Mouse (Mus musculus): Measurements from ENCODE around the gene Kirrel. TPM values are rescaled to one million over a fixed set of nuclear protein-coding genes. Genes with fewer than 3 reads are reported as not detected.

Gene Kirrel
- polyA plus RNA-seq, 1 experiment from 2014 or later: 7.7 TPM

GRCm38 (mm10) chr3:87151294-87151826 is 23.2 kb downstream of the Kirrel start:
- H3K9ac ChIP-seq: peak overlapping the region; percentile 61; the same call in 1 of the 2 replicates
- H3K36me3 ChIP-seq: no peaks in the 10 kb centered on the region
- no peaks in the 10 kb centered on the region for H3K27me3 ChIP-seq
- no peak for ATAC-seq (ENCODE audit: low FRiP score)
- WGBS: 59% methylated on average over 2 of the region's 2 CpGs
- peak overlapping the region; percentile 85 for H3K27ac ChIP-seq
- H3K4me2 ChIP-seq: 0 out of 2 replicates have a peak overlapping the region, but pooled peaks have one; percentile 13
- no peaks in the 10 kb centered on the region for H3K9me3 ChIP-seq
- H3K4me1 ChIP-seq (replicated peaks): peaks cover 71% of the 10 kb centered on the region
- H3K4me3 ChIP-seq: no peak overlapping the region

- WGBS: 2% methylated on average over 16 of the region's 16 CpGs
- ATAC-seq (ENCODE audit: low FRiP score): peak; percentile 38
- Histone ChIP-seq H3K27ac (peak overlapping the region; percentile 85), H3K4me3 (no peak overlapping the region), H3K9me3 (no peaks in the 10 kb centered on the region), H3K4me2 (peak overlapping the region; percentile 13; the same call in 1 of the 2 replicates), H3K27me3 (no peaks in the 10 kb centered on the region), H3K9ac (peak overlapping the region; percentile 61), H3K36me3 (no peaks in the 10 kb centered on the region), H3K4me1 (replicated peaks) (peaks cover 69% of the 10 kb centered on the region)
Measured at GRCm38 (mm10) chr3:87150689-87151244, 23.8 kb downstream of the Kirrel start.

- Histone ChIP-seq H3K27ac (peak overlapping the region; percentile 85), H3K4me3 (no peak overlapping the region), H3K27me3 (no peaks in the 10 kb centered on the region), H3K36me3 (no peaks in the 10 kb centered on the region), H3K4me2 (peak overlapping the region; percentile 13; the same call in 1 of the 2 replicates), H3K4me1 (replicated peaks) (peaks cover 65% of the 10 kb centered on the region), H3K9ac (peak overlapping the region; percentile 61), H3K9me3 (no peaks in the 10 kb centered on the region)
- 16% methylated on average over 8 of the region's 8 CpGs for WGBS
- ATAC-seq (ENCODE audit: low FRiP score): no peak
Measured at GRCm38 (mm10) chr3:87150056-87150688, 24.4 kb downstream of the Kirrel start.

GRCm38 (mm10) chr3:87149425-87149824 is 25.1 kb downstream of the Kirrel start:
- Histone ChIP-seq H3K4me3 (no peak overlapping the region), H3K27ac (peak overlapping the region; percentile 52; the same call in 1 of the 2 replicates), H3K9me3 (no peaks in the 10 kb centered on the region), H3K36me3 (no peaks in the 10 kb centered on the region), H3K4me2 (no peak overlapping the region), H3K9ac (no peak overlapping the region), H3K27me3 (no peaks in the 10 kb centered on the region), H3K4me1 (replicated peaks) (peaks cover 65% of the 10 kb centered on the region)
- 48% methylated on average over 10 of the region's 10 CpGs for WGBS
- ATAC-seq (ENCODE audit: low FRiP score): no peak

- ATAC-seq (ENCODE audit: low FRiP score): no peak
- no peaks in the 10 kb centered on the region for H3K9me3 ChIP-seq
- no peaks in the 10 kb centered on the region for H3K27me3 ChIP-seq
- H3K9ac ChIP-seq: no peak overlapping the region
- peak overlapping the region; percentile 30; the same call in 1 of the 2 replicates for H3K27ac ChIP-seq
- H3K4me1 ChIP-seq (replicated peaks): peaks cover 51% of the 10 kb centered on the region
- H3K4me2 ChIP-seq: no peak overlapping the region
- peaks cover 3% of the 10 kb centered on the region for H3K36me3 ChIP-seq
- H3K4me3 ChIP-seq: no peak overlapping the region
- 54% methylated on average over 6 of the region's 6 CpGs for WGBS
Measured at GRCm38 (mm10) chr3:87144476-87145240, 29.9 kb downstream of the Kirrel start.

- H3K9ac ChIP-seq: no peak overlapping the region
- H3K4me3 ChIP-seq: no peak overlapping the region
- no peak overlapping the region for H3K4me2 ChIP-seq
- peak; percentile 59; the same call in 1 of the 2 replicates for ATAC-seq (ENCODE audit: low FRiP score)
- H3K36me3 ChIP-seq: peaks cover 23% of the 10 kb centered on the region
- H3K4me1 ChIP-seq (replicated peaks): peaks cover 45% of the 10 kb centered on the region
- WGBS: 70% methylated on average over 5 of the region's 5 CpGs
- H3K27ac ChIP-seq: 0 out of 2 replicates have a peak overlapping the region, but pooled peaks have one; percentile 5
- no peaks in the 10 kb centered on the region for H3K27me3 ChIP-seq
- no peaks in the 10 kb centered on the region for H3K9me3 ChIP-seq
Measured at GRCm38 (mm10) chr3:87140284-87140683, 34.3 kb downstream of the Kirrel start.

GRCm38 (mm10) chr3:87136782-87137181 is 37.8 kb downstream of the Kirrel start:
- 35% methylated on average over 7 of the region's 7 CpGs for WGBS
- Histone ChIP-seq H3K27me3 (no peaks in the 10 kb centered on the region), H3K4me3 (no peak overlapping the region), H3K36me3 (peaks cover 41% of the 10 kb centered on the region), H3K4me2 (no peak overlapping the region), H3K9ac (no peak overlapping the region), H3K27ac (no peak overlapping the region; the same call in 1 of the 2 replicates), H3K4me1 (replicated peaks) (peaks cover 29% of the 10 kb centered on the region), H3K9me3 (no peaks in the 10 kb centered on the region)
- no peak for ATAC-seq (ENCODE audit: low FRiP score)

- Histone ChIP-seq H3K27me3 (no peaks in the 10 kb centered on the region), H3K27ac (no peak overlapping the region), H3K9ac (no peak overlapping the region), H3K36me3 (peaks cover 40% of the 10 kb centered on the region), H3K9me3 (no peaks in the 10 kb centered on the region), H3K4me1 (replicated peaks) (peaks cover 32% of the 10 kb centered on the region), H3K4me2 (no peak overlapping the region), H3K4me3 (no peak overlapping the region)
- no peak for ATAC-seq (ENCODE audit: low FRiP score)
Measured at GRCm38 (mm10) chr3:87134951-87135350, 39.6 kb downstream of the Kirrel start.

GRCm38 (mm10) chr3:87131694-87132347 is 42.7 kb downstream of the Kirrel start:
- Histone ChIP-seq H3K27ac (0 out of 2 replicates have a peak overlapping the region, but pooled peaks have one; percentile 63), H3K4me3 (no peak overlapping the region), H3K4me1 (replicated peaks) (peaks cover 27% of the 10 kb centered on the region), H3K4me2 (no peak overlapping the region), H3K36me3 (peaks cover 31% of the 10 kb centered on the region), H3K9ac (0 out of 2 replicates have a peak overlapping the region, but pooled peaks have one; percentile 35), H3K27me3 (no peaks in the 10 kb centered on the region), H3K9me3 (no peaks in the 10 kb centered on the region)
- ATAC-seq (ENCODE audit: low FRiP score): no peak
- WGBS: 77% methylated on average over 11 of the region's 11 CpGs

GRCm38 (mm10) chr3:87130933-87131332 is 43.6 kb downstream of the Kirrel start:
- Histone ChIP-seq H3K9ac (0 out of 2 replicates have a peak overlapping the region, but pooled peaks have one; percentile 13), H3K4me2 (no peak overlapping the region), H3K4me3 (no peak overlapping the region), H3K4me1 (replicated peaks) (peaks cover 28% of the 10 kb centered on the region), H3K36me3 (peaks cover 24% of the 10 kb centered on the region), H3K9me3 (no peaks in the 10 kb centered on the region), H3K27ac (peak overlapping the region; percentile 63), H3K27me3 (no peaks in the 10 kb centered on the region)
- no peak for ATAC-seq (ENCODE audit: low FRiP score)
- 34% methylated on average over 6 of the region's 6 CpGs for WGBS

GRCm38 (mm10) chr3:87123795-87124194 is 50.8 kb downstream of the Kirrel start:
- 91% methylated on average over 6 of the region's 6 CpGs for WGBS
- no peak overlapping the region for H3K4me3 ChIP-seq
- ATAC-seq (ENCODE audit: low FRiP score): no peak

More at GRCm38 (mm10) chr3:87123795-87124194, 50.8 kb downstream of the Kirrel start:
- no peak overlapping the region for H3K9ac ChIP-seq
- H3K4me2 ChIP-seq: no peak overlapping the region
- H3K4me1 ChIP-seq (replicated peaks): peaks cover 7% of the 10 kb centered on the region; the same call in 1 of the 2 replicates
- peaks cover 8% of the 10 kb centered on the region; the same call in 1 of the 2 replicates for H3K36me3 ChIP-seq
- no peaks in the 10 kb centered on the region for H3K9me3 ChIP-seq
- H3K27ac ChIP-seq: no peak overlapping the region
- H3K27me3 ChIP-seq: no peaks in the 10 kb centered on the region

Data from hindbrain, embryonic 13.5 days (tissue).